Mouse (Mus musculus) adrenal gland, postnatal 10 days (tissue): ENCODE results near the gene Dmrtc1c2. TPM values are rescaled to one million over a fixed set of nuclear protein-coding genes. Genes with fewer than 3 reads are reported as not detected.
"Not testable (repeated sequence)": the region's sequence is repeated elsewhere in the genome, so short reads cannot be mapped to it uniquely, and the experiment has no call there.

Experiments
- DNase-seq: peaks from one replicate; pipeline ENCODE4 v3.0.0; 2021; ENCODE audit warnings: mixed read lengths
- long read RNA-seq, 2 experiments: library from polyadenylated mRNA; stranded (forward); transcript quantifications; one replicate each; pipeline ENCODE4 v2.0.0; 2021
- total RNA-seq, 2 experiments: library from RNA; stranded (reverse); gene quantifications; 2 replicates each; pipeline ENCODE4 v1.2.3; 2021

Dmrtc1c2 gene
- total RNA-seq, result not detected
- long read RNA-seq, experiment 1, result 0 reads
- long read RNA-seq, experiment 2, result 0 reads

DNA sequence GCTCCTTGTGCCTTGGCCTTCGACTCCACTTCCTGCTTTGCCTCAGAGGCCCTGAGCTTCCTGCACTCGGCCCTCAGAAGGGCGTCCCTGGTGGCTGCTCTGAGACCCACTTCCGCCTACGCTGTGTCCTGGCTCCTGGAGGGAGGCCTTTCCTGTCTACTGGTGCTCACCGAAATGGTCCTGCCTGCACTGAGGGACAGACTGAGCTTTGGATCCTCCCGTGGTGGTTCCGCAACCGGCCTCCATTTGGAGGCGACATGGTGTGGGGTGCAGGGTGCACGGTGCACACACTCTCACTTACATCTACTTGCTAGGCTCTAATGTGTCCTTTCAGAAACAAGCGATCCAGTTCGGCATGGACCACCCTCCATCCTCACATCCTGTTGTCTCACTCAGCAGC lies at the start of gene Dmrtc1c2:
TSS of gene Dmrtc1c2 (minus strand) at position 101 of the 400 bp plus-strand sequence.
- DNase-seq, result not testable (repeated sequence)

DNA sequence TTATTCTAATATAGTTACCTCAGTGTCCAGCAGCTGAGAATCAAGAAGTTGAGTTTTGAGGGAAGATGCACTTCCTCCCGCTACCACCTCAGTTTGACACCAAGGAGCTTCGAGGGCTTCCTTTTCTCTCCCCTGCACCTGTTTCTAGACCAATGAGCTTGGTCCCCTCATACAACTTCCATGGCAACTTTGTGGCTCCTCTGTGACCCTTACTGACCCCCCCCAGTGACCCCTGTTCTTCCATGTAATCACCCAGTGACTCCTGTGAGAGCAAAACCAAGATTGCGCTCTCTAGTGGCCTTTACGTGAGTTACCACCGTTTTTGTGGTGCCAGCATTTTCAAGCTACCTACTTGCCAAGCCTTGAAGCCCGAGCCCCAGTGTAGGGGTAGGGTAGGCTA lies 13.5 kb upstream of the Dmrtc1c2 start, which contains the start of gene 1700031F05Rik:
TSS of gene 1700031F05Rik (minus strand) at position 101 of the 400 bp plus-strand sequence.
- no peak for DNase-seq

DNA sequence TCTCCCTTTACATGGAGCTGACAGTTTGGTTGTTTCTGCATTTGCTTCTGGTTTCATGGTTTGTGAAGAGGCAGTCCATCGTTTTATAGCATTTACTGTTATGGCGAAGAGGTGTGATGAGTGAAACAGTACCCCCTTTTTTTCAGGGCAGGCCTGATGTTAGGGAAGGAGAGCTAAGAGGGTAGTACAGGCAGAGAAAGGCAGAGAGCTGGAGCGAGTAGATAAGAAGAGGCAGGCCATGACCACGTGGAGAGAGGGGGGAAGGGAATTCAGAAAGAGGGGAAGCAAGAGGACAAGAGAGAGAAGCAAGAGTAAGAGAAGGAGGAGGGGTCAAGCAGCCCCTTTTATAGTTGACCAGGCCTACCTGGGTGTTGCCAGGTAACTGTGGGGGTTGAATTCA lies 42.1 kb downstream of the Dmrtc1c2 start:
- DNase-seq, result no peak

DNA sequence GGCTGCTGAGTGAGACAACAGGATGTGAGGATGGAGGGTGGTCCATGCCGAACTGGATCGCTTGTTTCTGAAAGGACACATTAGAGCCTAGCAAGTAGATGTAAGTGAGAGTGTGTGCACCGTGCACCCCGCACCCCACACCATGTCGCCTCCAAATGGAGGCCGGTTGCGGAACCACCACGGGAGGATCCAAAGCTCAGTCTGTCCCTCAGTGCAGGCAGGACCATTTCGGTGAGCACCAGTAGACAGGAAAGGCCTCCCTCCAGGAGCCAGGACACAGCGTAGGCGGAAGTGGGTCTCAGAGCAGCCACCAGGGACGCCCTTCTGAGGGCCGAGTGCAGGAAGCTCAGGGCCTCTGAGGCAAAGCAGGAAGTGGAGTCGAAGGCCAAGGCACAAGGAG lies 51.8 kb downstream of the Dmrtc1c2 start, which contains the start of gene Dmrtc1c1:
TSS of gene Dmrtc1c1 (plus strand) at position 301 of the 400 bp plus-strand sequence.
- DNase-seq, result not testable (repeated sequence)

Other genes with a start within 250 kb of the Dmrtc1c2 start
- gene Phka1, start 210.4 kb downstream of the Dmrtc1c2 start, total RNA-seq, result 10 to 100 TPM; 12.0 to 15.8 TPM
- gene Gm3880, start 167.6 kb downstream of the Dmrtc1c2 start, total RNA-seq, result not detected
- not detected for gene Gm9112, start 147.0 kb downstream of the Dmrtc1c2 start, total RNA-seq
- gene Dmrtc1b, start 146.8 kb downstream of the Dmrtc1c2 start, total RNA-seq, result not detected
- not detected for gene Dmrtc1c1, start 51.7 kb downstream of the Dmrtc1c2 start, total RNA-seq
- not detected for gene 1700031F05Rik, start 13.4 kb upstream of the Dmrtc1c2 start, total RNA-seq
- gene Dmrtc1a, start 54.1 kb upstream of the Dmrtc1c2 start, total RNA-seq, result under 1 TPM in 1 of 2 experiments, not detected in 1; 0.30 TPM
- gene 1700011M02Rik, start 54.3 kb upstream of the Dmrtc1c2 start, total RNA-seq, result not detected
- not detected for gene 1700018G05Rik, start 73.8 kb upstream of the Dmrtc1c2 start, total RNA-seq